8 mouse cellular contexts compared by ENCODE assay signal in the genomic region with DNA sequence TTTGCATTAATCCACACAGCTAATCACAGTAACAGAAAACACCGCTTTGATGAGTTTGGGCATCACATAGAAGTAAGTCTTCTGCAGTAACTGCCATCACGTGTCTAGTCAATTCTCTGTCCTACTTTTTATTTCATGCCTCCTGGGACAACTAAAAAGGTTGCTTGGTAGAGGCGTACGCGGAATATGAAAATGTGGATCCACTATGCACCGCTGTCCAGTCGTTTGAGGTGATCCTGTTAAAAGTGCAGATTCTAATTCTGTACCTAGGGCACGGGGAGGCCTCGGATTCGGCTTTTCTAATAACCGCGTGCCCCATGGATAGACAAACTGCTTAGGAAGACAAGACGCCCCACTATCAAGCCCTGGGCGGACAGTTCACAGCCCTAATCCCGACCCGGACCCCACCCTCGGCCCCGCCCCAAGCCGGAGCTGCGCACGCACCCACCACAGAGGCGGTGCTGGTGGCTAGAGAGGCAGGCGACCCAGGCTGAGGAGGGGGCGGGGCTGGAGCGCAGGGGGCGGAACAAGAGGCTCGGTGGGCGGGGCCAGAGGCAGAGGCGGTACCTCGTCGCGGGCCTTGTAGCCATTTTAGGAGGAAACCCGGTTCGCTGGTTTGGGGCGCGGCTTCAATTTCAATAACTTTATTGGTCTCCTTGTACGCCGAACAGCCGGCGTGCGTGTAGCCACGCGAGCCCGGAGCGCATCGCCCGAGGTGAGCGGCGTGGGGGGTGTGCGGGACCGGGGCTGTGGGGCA. TPM values are rescaled to one million over a fixed set of nuclear protein-coding genes. Genes with fewer than 3 reads are reported as not detected.
DNase-seq lines count a peak whose midpoint lies in the region; ATAC-seq lines count a peak whose summit lies in the region.

Gene Prkab2 (plus strand): TSS at position 539 of the 757 bp plus-strand sequence.

- no peaks in the 10 kb centered on the region for H3K27me3 ChIP-seq in lung, embryonic 16.5 days (ENCODE audit: control insufficient read depth, insufficient read depth, low read depth, low read length)

- no peaks in the 10 kb centered on the region for H3K36me3 ChIP-seq in lung, embryonic 16.5 days (ENCODE audit: control insufficient read depth, insufficient read depth, low read length)

- peak within 1 kb of the TSS; percentile 77 for H3K4me2 ChIP-seq in lung, embryonic 16.5 days (ENCODE audit: low read depth, low read length)

- H3K4me1 ChIP-seq in lung, embryonic 16.5 days (replicated peaks; ENCODE audit: control insufficient read depth, insufficient read depth, low read length) = peaks cover 3% of the 10 kb centered on the region

- H3K4me3 ChIP-seq in lung, embryonic 16.5 days (ENCODE audit: low read length) = peak within 1 kb of the TSS; percentile 89

- ATAC-seq in hematopoietic stem cell, adult 5-6 weeks (replicated peaks in 1 of 2; ENCODE audit: insufficient read depth in 1 of 2, low FRiP score in 2 of 2, low TSS enrichment in 1 of 2, low read depth in 1 of 2, poor library complexity in 2 of 2, severe bottlenecking in 2 of 2) = peak; percentile 89 to 97
- peak; percentile 98 for ATAC-seq in lung, embryonic 16.5 days (ENCODE audit: low read depth)

- WGBS in lung, embryonic 16.5 days = 2% methylated on average over 51 of the region's 51 CpGs

- H3K9ac ChIP-seq in lung, embryonic 16.5 days (ENCODE audit: low read length) = peak within 1 kb of the TSS; percentile 76

- DNase-seq in MEL-GATA-1-ER (ENCODE audit: extremely low read depth, low read depth) = peak; percentile 99
- peak; percentile 99 for DNase-seq in cerebellum, adult 8-10 months
- peak; percentile 94 for DNase-seq in forelimb bud, embryonic 11.5 days (ENCODE audit: low read depth, low spot score)
- DNase-seq in layer of hippocampus, adult 9-10 months (ENCODE audit: low spot score) = peak; percentile 96
- peak; percentile 99 for DNase-seq in ovary, postnatal 10 days (ENCODE audit: low spot score)
- peak; percentile 99 to 100 for DNase-seq in thymus, postnatal 10 days (ENCODE audit: low spot score in 2 of 2)

- H3K9me3 ChIP-seq in lung, embryonic 16.5 days (ENCODE audit: control insufficient read depth, low read length) = no peaks in the 10 kb centered on the region

- H3K27ac ChIP-seq in lung, embryonic 16.5 days (ENCODE audit: low read length) = peak within 1 kb of the TSS; percentile 44; the same call in 1 of the 2 replicates

RNA-seq across cellular contexts. Expression of gene Prkab2, which starts in this region (rescaled TPM):
- 4.0 and 10.7 TPM in 2 replicates for total RNA-seq in hematopoietic stem cell, adult 5-6 weeks (2017)
- 4.9 and 5.2 TPM in 2 replicates for polyA plus RNA-seq in lung, embryonic 16.5 days (2015; fragmentation: Nextera tagmentation; extraction: Ambion mirVana)

Comparison
In these comparisons a context has a peak if more than half of its experiments do, and no peak if none do; other contexts are left out.
1. Peak in every context shown above with its lines: DNase-seq, ATAC-seq, H3K4me3 ChIP-seq and H3K27ac ChIP-seq.